Mouse (Mus musculus): Measurements from ENCODE around the gene Borcs7.

DNA sequence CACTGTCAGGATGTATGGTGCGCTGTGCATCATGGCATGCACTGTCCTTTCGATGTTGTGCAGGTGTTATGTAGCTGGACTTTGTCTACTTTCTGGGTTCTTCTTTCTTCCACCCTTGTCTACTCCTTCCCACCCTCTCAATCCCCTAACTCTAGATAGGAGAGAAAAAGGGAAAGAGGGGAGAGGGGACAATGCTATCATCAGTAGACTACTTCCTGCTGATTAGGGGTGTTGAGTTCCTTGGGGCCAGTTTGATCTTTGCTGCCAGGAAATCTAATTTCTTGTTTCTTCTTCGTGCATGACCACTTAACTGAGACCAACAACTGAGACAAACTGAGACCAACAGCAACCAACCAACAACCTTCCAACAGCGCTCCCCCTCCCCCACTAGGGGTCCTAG is 20.9 kb downstream of the Borcs7 start:
- no peak for TF ChIP-seq CTCF (IDR thresholded peaks at IDR 0.05; ENCODE audit: control insufficient read depth, insufficient read depth, insufficient replicate concordance, low read depth, low read length)
- TF ChIP-seq POLR2A (IDR thresholded peaks at IDR 0.05; ENCODE audit: control insufficient read depth, low read depth, low read length): no peak
